Mouse (Mus musculus): ENCODE data around the gene Ptk7. TPM values are rescaled to one million over a fixed set of nuclear protein-coding genes. Genes with fewer than 3 reads are reported as not detected.
A peak's percentile ranks its signal among the peaks of the same experiment; 100 is the strongest.

Gene Ptk7
- polyA plus RNA-seq (2016; fragmentation: Nextera tagmentation; extraction: Ambion mirVana) = 55.3 and 56.4 TPM in 2 replicates

DNA sequence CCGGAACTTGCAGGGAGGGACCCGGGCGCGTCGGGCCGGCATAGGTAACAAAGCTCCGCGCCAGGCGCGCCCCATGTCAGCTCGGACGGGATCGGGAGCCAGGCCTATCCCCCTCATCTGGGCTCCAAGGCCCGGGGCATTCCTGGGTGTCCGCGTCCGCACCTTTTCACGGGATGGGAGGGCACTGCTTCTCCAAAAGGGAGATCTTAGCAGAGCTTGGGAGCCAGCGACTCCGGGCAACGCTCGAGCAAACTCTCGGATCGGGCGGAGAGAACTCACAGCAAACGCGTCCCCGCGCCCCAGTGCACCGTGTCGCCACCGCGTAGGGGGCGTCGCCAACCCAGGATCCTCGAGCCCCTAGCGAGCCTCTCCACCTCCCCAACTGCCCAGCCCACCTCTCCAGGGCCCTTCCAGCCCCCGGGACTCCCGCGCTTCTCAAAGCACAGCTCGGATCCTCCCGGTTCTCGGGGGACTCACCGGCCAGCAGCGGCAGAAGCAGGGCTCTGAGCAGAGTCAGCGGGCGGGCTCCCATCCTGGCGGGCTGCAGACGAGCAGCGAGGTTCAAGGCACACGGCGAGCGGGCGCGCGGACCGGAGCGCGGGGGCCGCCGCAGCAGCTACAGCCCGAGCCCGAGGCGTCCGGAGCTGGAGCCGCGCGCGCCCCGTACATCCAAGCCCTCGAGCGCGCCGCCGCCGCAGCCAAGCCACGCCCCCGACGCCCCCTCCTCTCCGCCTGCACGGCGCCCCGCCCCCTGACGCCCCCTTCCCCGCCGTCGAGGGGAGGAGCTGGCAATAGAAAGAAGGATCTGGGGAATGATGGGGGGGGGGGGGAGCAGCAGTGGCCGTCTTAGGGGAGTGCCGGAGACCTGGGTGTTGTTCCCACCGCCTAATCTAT, at the start of gene Ptk7:
Gene Ptk7, minus strand, starts transcription at position 714 of the 894 bp plus-strand sequence.
- Histone ChIP-seq H3K9ac (peak within 1 kb of the TSS; percentile 95), H3K36me3 (replicated peaks) (peaks cover 32% of the 10 kb centered on the region), H3K4me3 (replicated peaks) (peak within 1 kb of the TSS; percentile 85), H3K9me3 (no peaks in the 10 kb centered on the region), H3K4me1 (peaks cover 51% of the 10 kb centered on the region), H3K4me2 (peak within 1 kb of the TSS; percentile 80), H3K27me3 (no peaks in the 10 kb centered on the region), H3K27ac (peak within 1 kb of the TSS; percentile 94)
- WGBS = under 1% methylated on average over 84 of the region's 90 CpGs
- peak; percentile 85 for ATAC-seq (ENCODE audit: low FRiP score)

DNA sequence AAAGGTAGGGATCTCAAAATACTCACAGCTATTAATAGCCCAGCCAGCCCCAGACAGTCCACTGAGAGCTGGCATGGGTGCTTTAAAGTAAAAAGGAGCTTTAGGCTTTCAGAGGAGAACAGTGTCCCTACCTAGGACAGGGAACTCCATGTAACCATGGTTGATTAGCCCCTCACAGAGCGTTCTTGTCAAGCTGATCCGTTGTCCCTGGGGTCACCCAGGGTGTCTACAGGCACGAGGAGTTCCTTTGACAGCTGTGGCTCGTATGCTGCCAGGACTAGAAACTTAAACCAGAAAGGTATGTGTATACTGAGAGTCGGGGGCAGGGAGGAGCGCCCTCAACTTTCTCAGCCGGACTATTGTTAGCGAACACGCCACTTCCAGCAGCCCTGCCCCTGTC, 49.6 kb upstream of the Ptk7 start:
- Histone ChIP-seq H3K36me3 (replicated peaks) (peaks cover 45% of the 10 kb centered on the region), H3K9me3 (no peaks in the 10 kb centered on the region), H3K4me1 (peaks cover 41% of the 10 kb centered on the region), H3K4me2 (peak overlapping the region; percentile 71), H3K27ac (no peak overlapping the region), H3K4me3 (replicated peaks) (peak overlapping the region; percentile 88; the same call in 1 of the 2 replicates), H3K27me3 (no peaks in the 10 kb centered on the region), H3K9ac (0 out of 2 replicates have a peak overlapping the region, but pooled peaks have one; percentile 80)
- no peak for ATAC-seq (ENCODE audit: low FRiP score)
- WGBS = 71% methylated on average over 9 of the region's 9 CpGs

DNA sequence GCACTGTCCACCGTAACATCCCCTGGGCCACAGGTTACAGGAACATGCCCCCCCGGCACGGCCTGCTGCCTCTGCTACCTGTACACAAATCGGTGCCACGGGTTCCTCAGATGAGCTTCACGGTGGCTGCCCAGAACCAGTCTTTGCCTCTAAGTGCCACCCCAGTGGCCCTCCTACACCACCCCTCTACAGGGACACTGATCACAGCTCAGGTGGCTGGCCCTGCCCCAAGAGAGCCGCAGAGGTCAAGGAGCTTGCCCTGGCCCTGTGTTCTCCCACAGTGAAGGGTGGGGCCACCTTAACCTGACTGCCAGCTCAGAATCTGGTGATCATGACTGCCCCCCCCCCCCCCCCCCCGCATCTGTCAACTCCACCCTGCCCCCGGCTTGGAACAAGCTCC, 49.1 kb upstream of the Ptk7 start, which contains the start of gene Mea1:
Gene Mea1, plus strand, starts transcription at position 378 of the 400 bp plus-strand sequence.
- ATAC-seq (ENCODE audit: low FRiP score) = no peak
- H3K4me3 ChIP-seq (replicated peaks) = peak within 1 kb of the TSS; percentile 88
- H3K4me1 ChIP-seq = peaks cover 45% of the 10 kb centered on the region
- peak within 1 kb of the TSS; percentile 71 for H3K4me2 ChIP-seq
- WGBS = 95% methylated on average over 7 of the region's 9 CpGs
- H3K9ac ChIP-seq = peak within 1 kb of the TSS; percentile 80
- no peaks in the 10 kb centered on the region for H3K27me3 ChIP-seq
- peaks cover 40% of the 10 kb centered on the region for H3K36me3 ChIP-seq (replicated peaks)
- H3K27ac ChIP-seq = no peak within 1 kb of the TSS; the same call in 1 of the 2 replicates
- no peaks in the 10 kb centered on the region for H3K9me3 ChIP-seq

DNA sequence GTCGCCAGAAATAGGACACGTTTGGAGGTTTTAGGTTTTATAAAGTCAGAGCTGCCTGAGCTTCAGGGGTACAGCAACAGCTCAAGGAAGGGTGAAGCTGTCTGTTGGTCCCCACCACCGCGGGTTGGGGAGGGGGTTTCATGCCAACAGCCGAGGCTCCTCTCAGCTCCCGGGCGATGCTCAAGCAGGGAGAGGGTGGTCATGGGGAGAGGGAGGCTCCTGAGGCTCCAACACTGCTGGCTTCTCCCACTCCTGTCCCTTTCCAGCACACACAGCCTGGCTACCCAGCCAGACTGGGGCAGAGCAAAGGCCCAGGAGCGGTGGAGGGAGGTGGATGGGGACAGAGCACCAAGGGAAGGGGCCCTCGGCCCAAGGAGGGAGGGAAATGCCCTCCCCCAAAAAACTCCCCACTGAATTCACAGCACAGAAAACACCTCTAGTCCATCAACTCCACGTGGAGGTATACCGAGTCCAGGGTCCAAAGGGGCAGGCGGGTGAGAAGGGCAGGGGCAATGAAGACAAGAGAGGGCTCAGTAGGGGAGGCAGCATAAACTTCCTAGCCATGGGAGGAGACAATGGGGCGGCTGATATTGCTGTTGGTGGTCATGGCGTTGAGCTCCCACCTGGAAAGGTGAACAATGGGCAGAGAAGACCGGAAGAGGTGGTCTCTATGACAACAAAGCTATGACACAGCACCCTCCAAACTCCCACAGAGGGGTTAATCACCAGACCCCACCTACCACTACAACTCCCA, 45.4 kb upstream of the Ptk7 start:
- H3K4me2 ChIP-seq = peak overlapping the region; percentile 88
- H3K9me3 ChIP-seq = no peaks in the 10 kb centered on the region
- peak; percentile 37 for ATAC-seq (ENCODE audit: low FRiP score)
- H3K27ac ChIP-seq = peak overlapping the region; percentile 73
- H3K27me3 ChIP-seq = no peaks in the 10 kb centered on the region
- H3K36me3 ChIP-seq (replicated peaks) = peaks cover 54% of the 10 kb centered on the region
- H3K4me1 ChIP-seq = peaks cover 40% of the 10 kb centered on the region
- H3K9ac ChIP-seq = peak overlapping the region; percentile 68
- 22% methylated on average over 15 of the region's 15 CpGs for WGBS
- H3K4me3 ChIP-seq (replicated peaks) = peak overlapping the region; percentile 61

DNA sequence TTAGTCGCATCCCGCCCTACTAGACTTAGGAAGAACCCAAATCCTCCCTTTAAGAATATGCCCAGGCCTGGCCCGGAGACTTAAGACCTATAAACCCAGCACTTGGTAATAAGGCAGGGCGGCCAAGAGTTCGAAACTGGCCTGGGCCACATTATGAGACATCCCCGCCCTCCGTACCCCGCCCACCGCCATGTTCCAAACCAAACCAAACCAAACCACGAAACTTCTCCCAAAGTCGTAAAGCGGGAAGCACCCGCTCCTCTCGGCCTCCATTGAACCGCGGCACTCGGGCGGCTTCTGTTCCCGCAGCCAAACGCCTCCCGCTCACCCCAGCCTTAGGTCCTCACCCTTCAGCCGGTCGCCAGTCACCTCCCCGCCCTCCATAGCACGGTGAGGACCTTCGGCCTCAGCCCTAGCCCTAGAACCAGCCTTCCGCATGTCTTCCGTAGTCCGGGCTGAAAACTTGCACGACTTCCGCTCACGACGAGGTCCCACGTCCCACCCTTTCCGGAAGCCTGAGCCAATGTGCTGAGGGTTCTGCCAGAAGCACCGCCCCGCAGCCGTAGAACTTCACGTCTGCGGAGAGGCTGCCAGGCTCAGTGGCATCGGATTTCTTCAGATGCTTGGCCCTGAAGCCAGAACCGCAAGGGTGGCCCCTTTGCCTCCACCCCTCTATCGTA, 44.7 kb upstream of the Ptk7 start, which contains the start of gene Rrp36:
Gene Rrp36, minus strand, starts transcription at position 503 of the 680 bp plus-strand sequence.
- H3K9ac ChIP-seq = peak within 1 kb of the TSS; percentile 68
- peak within 1 kb of the TSS; percentile 88 for H3K4me2 ChIP-seq
- no peaks in the 10 kb centered on the region for H3K9me3 ChIP-seq
- peak within 1 kb of the TSS; percentile 73 for H3K27ac ChIP-seq
- peak within 1 kb of the TSS; percentile 61 for H3K4me3 ChIP-seq (replicated peaks)
- peaks cover 33% of the 10 kb centered on the region for H3K4me1 ChIP-seq
- WGBS = under 1% methylated on average over 43 of the region's 43 CpGs
- H3K27me3 ChIP-seq = no peaks in the 10 kb centered on the region
- H3K36me3 ChIP-seq (replicated peaks) = peaks cover 61% of the 10 kb centered on the region
- ATAC-seq (ENCODE audit: low FRiP score) = peak; percentile 91

DNA sequence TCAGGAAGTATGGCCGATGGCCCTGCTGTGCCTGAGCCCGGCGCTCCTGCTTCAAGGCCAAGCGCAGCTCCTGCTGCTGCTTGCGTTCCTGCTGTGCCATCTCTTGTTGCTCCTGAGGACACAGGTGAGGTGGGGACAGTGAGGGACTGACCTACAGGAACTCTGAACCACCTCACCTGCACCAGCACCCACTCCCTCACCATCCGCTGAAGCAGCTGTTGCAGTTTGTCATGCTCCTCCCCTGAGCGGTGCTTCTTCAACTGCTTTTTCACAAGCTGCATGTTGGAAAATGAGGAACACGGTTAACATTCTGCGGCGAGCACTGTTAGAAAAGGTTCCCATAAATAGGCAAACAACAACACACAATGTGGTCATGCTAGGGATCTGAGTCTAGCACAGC, 40.6 kb upstream of the Ptk7 start:
- H3K4me1 ChIP-seq = peaks cover 17% of the 10 kb centered on the region
- no peak overlapping the region for H3K4me3 ChIP-seq (replicated peaks)
- H3K9me3 ChIP-seq = no peaks in the 10 kb centered on the region
- H3K27me3 ChIP-seq = no peaks in the 10 kb centered on the region
- no peak overlapping the region for H3K27ac ChIP-seq
- peaks cover 64% of the 10 kb centered on the region for H3K36me3 ChIP-seq (replicated peaks)
- 98% methylated on average over 10 of the region's 10 CpGs for WGBS
- ATAC-seq (ENCODE audit: low FRiP score) = no peak
- no peak overlapping the region for H3K9ac ChIP-seq
- H3K4me2 ChIP-seq = no peak overlapping the region

DNA sequence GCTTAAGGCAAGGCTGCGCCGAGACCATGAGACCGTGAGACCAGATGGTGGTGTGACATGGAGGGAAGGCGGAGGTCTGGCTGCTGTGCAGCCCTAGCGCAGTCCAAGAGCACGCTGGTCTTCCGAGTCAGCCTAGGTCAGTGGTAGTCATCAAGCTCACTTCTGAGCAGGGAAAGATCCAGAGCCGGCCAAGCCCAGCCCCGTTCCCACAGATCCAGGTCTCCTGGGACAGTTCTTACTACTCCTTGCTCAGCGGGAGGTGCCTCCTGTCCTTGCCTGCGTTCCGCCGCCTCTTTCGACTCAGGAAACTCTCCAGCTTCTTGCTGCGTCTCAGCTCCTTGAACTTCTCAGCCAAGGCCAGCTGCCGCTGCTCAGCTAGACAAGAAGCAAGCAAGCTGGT, 38.4 kb upstream of the Ptk7 start:
- H3K4me3 ChIP-seq (replicated peaks) = no peak overlapping the region
- H3K27me3 ChIP-seq = no peaks in the 10 kb centered on the region
- no peaks in the 10 kb centered on the region for H3K4me1 ChIP-seq
- no peak overlapping the region for H3K27ac ChIP-seq
- H3K36me3 ChIP-seq (replicated peaks) = peaks cover 80% of the 10 kb centered on the region
- H3K9me3 ChIP-seq = no peaks in the 10 kb centered on the region
- ATAC-seq (ENCODE audit: low FRiP score) = no peak
- WGBS = 96% methylated on average over 16 of the region's 16 CpGs
- no peak overlapping the region for H3K9ac ChIP-seq
- no peak overlapping the region for H3K4me2 ChIP-seq

DNA sequence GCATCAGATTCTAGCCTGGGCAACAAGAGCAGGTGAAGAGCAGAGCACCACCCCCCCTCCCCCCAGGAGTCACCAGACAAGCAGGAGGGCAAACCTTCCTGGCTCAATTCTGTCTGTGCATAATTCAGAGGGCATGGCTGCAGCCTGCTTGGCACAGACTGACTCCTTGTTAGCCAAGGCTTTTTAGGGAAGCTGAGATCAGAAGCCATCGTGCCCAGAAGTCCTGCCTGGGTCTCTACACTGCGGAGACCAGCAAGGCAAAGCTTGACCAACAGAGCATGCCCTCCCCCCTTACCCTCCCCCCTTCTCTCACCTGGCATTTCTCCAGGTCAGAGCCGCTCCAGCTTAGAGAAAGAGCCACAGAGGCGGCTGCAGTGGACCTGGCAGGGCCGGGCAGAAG, 33.4 kb upstream of the Ptk7 start:
- no peak for ATAC-seq (ENCODE audit: low FRiP score)
- no peak overlapping the region for H3K4me2 ChIP-seq
- no peak overlapping the region for H3K4me3 ChIP-seq (replicated peaks)
- H3K27me3 ChIP-seq = no peaks in the 10 kb centered on the region
- no peaks in the 10 kb centered on the region for H3K9me3 ChIP-seq
- H3K27ac ChIP-seq = no peak overlapping the region
- H3K4me1 ChIP-seq = no peaks in the 10 kb centered on the region
- no peak overlapping the region for H3K9ac ChIP-seq
- 92% methylated on average over 5 of the region's 5 CpGs for WGBS
- peaks cover 93% of the 10 kb centered on the region for H3K36me3 ChIP-seq (replicated peaks)

DNA sequence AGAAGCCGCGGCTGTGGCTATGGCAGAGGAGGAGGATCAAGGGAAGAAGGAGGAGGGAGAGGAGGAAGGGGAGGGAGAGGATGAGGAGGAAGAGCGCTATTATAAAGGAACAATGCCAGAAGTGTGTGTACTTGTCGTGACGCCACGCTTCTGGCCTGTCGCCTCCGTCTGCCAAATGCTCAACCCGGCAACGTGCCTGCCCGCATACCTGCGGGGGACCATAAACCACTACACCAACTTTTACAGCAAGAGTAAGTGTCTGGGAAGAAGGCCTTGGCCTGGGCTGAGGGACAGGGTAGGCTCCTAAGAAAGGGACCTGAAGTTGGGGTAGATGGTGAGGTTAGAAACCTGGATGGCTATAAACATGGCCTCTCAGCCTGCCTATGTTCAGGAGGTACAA, 32.7 kb upstream of the Ptk7 start:
- Histone ChIP-seq H3K36me3 (replicated peaks) (peaks cover 96% of the 10 kb centered on the region), H3K4me2 (no peak overlapping the region), H3K4me1 (no peaks in the 10 kb centered on the region), H3K9me3 (no peaks in the 10 kb centered on the region), H3K27ac (no peak overlapping the region), H3K27me3 (no peaks in the 10 kb centered on the region), H3K4me3 (replicated peaks) (no peak overlapping the region), H3K9ac (no peak overlapping the region)
- 95% methylated on average over 12 of the region's 12 CpGs for WGBS
- ATAC-seq (ENCODE audit: low FRiP score) = no peak

DNA sequence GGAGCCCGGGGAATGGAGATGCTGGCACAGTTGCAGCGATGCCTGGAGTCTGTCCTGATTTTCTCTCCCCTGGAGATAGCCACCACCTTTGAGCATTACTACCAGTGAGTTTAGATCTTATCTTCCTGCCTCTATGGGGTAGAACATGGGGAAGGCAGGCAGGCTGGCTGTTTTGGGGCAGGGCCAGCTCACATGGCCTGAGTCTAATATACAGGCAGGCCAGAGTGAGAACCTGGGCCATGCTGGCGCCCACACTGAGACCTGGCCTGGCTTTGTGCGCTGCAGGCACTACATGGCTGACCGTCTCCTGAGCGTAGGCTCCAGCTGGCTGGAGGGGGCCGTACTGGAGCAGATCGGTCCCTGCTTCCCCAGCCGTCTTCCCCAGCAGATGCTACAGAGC, 32.0 kb upstream of the Ptk7 start:
- Histone ChIP-seq H3K4me3 (replicated peaks) (no peak overlapping the region), H3K27me3 (no peaks in the 10 kb centered on the region), H3K4me1 (no peaks in the 10 kb centered on the region), H3K9ac (no peak overlapping the region), H3K36me3 (replicated peaks) (peaks cover 95% of the 10 kb centered on the region), H3K9me3 (no peaks in the 10 kb centered on the region), H3K27ac (no peak overlapping the region), H3K4me2 (no peak overlapping the region)
- 93% methylated on average over 9 of the region's 9 CpGs for WGBS
- ATAC-seq (ENCODE audit: low FRiP score) = no peak

DNA sequence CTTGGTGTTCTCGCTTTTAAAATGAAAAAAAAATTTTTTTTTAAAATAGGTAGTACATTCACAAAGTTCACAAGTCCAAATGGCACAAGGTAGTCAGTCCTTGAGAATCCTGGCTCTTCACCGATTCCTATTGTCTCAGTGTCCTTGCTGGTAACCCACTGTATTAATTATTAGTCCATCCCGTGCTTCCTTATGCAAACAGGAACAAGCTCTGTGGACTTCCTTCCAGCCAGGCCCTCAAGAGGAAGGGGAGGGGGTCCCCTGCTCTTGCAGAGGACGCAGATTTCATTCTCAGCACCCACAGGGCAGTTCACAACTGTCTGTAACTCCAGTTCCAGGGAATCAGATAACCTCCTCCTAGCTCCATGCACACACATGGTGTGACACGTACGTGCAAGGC, 26.8 kb upstream of the Ptk7 start:
- Histone ChIP-seq H3K9me3 (no peaks in the 10 kb centered on the region), H3K4me1 (peaks cover 23% of the 10 kb centered on the region), H3K4me2 (no peak overlapping the region), H3K27me3 (no peaks in the 10 kb centered on the region), H3K4me3 (replicated peaks) (no peak overlapping the region), H3K9ac (no peak overlapping the region), H3K27ac (no peak overlapping the region), H3K36me3 (replicated peaks) (peaks cover 81% of the 10 kb centered on the region)
- no peak for ATAC-seq (ENCODE audit: low FRiP score)
- 92% methylated on average over 6 of the region's 6 CpGs for WGBS
